Mouse (Mus musculus): ENCODE measurements around the gene Abi2. TPM values are rescaled to one million over a fixed set of nuclear protein-coding genes. Genes with fewer than 3 reads are reported as not detected.

Abi2 gene
- polyA plus RNA-seq, 1 experiment = 6.7 TPM

DNA sequence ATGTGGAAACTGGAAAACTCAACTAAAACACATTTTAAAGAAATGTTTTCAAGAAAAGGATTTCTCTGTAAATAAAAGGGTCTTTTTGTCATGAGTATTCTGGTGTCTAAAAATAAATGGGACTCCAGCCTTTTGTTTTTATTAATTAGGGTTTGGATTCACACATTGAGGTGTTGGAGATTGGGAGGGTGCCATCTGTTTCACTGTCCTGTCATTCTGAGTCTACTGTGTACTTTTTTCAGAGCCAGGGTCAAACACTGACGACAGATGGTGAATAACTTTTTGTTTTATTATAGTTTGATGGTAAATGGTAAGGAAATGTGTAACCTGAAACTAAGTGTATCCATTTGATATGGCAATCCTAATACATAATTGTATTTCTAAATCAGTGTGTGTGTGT is 72.1 kb downstream of the Abi2 start:
- no peaks in the 10 kb centered on the region for H3K79me2 ChIP-seq (ENCODE audit: control insufficient read depth, insufficient read depth)
- no peaks in the 10 kb centered on the region for H3K27me3 ChIP-seq (ENCODE audit: control insufficient read depth, insufficient read depth, insufficient read length)
- no peak overlapping the region for H3K4me3 ChIP-seq
- TF ChIP-seq REST (IDR thresholded peaks at IDR 0.05; ENCODE audit: insufficient read depth, insufficient read length) (no peak), USF1 (IDR thresholded peaks at IDR 0.05; ENCODE audit: low read depth) (no peak), TCF3 (IDR thresholded peaks at IDR 0.05; ENCODE audit: insufficient read length, low read depth) (no peak), MYOD1 (IDR thresholded peaks at IDR 0.05; ENCODE audit: control insufficient read depth in 1 of 3, insufficient read length in 2 of 3, low read depth in 2 of 3) (no peak), MAX (IDR thresholded peaks at IDR 0.05; ENCODE audit: low read depth) (no peak), SRF (IDR thresholded peaks at IDR 0.05; ENCODE audit: control insufficient read depth, insufficient read length, low read depth) (no peak), POLR2AphosphoS2 (IDR thresholded peaks at IDR 0.05; ENCODE audit: insufficient read length, low read depth) (no peak)
- no peak overlapping the region for H3ac ChIP-seq (ENCODE audit: control insufficient read depth, insufficient read length)
- H3K4me2 ChIP-seq (ENCODE audit: low read depth) = no peak overlapping the region
- peaks cover 50% of the 10 kb centered on the region for H3K36me3 ChIP-seq (ENCODE audit: control insufficient read depth, insufficient read depth)

DNA sequence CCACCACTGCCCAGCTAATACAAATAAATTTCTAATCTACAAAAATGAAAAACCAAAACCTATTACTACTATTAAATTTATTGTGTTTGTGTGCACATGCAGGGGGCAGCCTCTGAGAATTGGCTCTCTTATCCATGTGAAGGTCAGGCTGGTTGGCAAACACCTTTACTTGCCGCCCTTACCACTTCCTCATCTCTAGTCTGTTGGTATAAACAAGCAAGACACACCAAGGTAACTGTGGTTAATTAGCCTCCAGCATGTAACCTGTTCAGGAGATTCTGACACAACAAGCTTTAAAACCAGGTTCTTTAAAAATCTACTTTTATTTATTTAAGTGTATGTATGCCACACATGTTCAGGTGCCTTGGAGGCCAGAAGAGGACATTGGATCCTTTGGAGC is 73.5 kb downstream of the Abi2 start:
- TF ChIP-seq MYOD1 (IDR thresholded peaks at IDR 0.05; ENCODE audit: control insufficient read depth in 1 of 3, insufficient read length in 2 of 3, low read depth in 2 of 3) = no peak
- TF ChIP-seq MAX (IDR thresholded peaks at IDR 0.05; ENCODE audit: low read depth) = no peak
- TF ChIP-seq SRF (IDR thresholded peaks at IDR 0.05; ENCODE audit: control insufficient read depth, insufficient read length, low read depth) = no peak
- no peak for TF ChIP-seq MYOG (IDR thresholded peaks at IDR 0.05; ENCODE audit: control insufficient read depth in 1 of 3, insufficient read depth in 1 of 3, insufficient read length in 2 of 3, low read depth in 2 of 3)
- no peak for TF ChIP-seq POLR2AphosphoS2 (IDR thresholded peaks at IDR 0.05; ENCODE audit: insufficient read length, low read depth)
- no peak for TF ChIP-seq REST (IDR thresholded peaks at IDR 0.05; ENCODE audit: insufficient read depth, insufficient read length)
- no peak for TF ChIP-seq TCF3 (IDR thresholded peaks at IDR 0.05; ENCODE audit: insufficient read length, low read depth)
- no peak for TF ChIP-seq E2F4 (IDR thresholded peaks at IDR 0.05; ENCODE audit: insufficient read depth)
- TF ChIP-seq CEBPB (IDR thresholded peaks at IDR 0.05; ENCODE audit: insufficient read depth, poor library complexity, severe bottlenecking) = no peak
- TF ChIP-seq POLR2A (IDR thresholded peaks at IDR 0.05; ENCODE audit: insufficient read length, low read depth) = no peak
- TF ChIP-seq TCF12 (IDR thresholded peaks at IDR 0.05; ENCODE audit: insufficient read depth, poor library complexity, severe bottlenecking) = no peak
- TF ChIP-seq USF1 (IDR thresholded peaks at IDR 0.05; ENCODE audit: low read depth) = no peak
- peaks cover 49% of the 10 kb centered on the region for H3K36me3 ChIP-seq (ENCODE audit: control insufficient read depth, insufficient read depth)

DNA sequence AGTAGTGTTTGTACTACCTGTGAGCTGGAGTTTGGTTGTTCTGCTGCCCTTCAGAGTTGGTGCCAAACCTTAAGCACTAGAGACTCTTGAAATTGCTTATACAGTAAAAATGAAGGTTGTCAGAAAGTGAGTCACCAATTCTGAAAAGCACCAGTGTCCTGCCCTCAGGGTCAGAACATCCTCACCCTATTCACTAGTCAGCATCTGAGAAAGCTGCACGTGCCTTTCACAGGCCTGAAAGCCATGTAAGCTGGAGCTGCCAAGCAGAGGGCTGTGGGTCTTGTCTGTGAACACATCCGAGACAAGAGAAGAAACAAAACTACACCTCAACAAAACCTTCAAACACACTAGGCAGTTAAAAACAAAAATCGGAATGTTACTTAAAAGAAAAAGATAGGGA is 76.2 kb downstream of the Abi2 start:
- Histone ChIP-seq H3K79me2 (ENCODE audit: control insufficient read depth, insufficient read depth) (no peaks in the 10 kb centered on the region), H3K36me3 (ENCODE audit: control insufficient read depth, insufficient read depth) (peaks cover 53% of the 10 kb centered on the region), H3K4me3 (no peak overlapping the region), H3K27me3 (ENCODE audit: control insufficient read depth, insufficient read depth, insufficient read length) (no peaks in the 10 kb centered on the region), H3K4me2 (ENCODE audit: low read depth) (no peak overlapping the region), H3ac (ENCODE audit: control insufficient read depth, insufficient read length) (no peak overlapping the region)
- TF ChIP-seq MAX (IDR thresholded peaks at IDR 0.05; ENCODE audit: low read depth) (no peak), USF1 (IDR thresholded peaks at IDR 0.05; ENCODE audit: low read depth) (no peak), E2F4 (IDR thresholded peaks at IDR 0.05; ENCODE audit: insufficient read depth) (no peak), SRF (IDR thresholded peaks at IDR 0.05; ENCODE audit: control insufficient read depth, insufficient read length, low read depth) (no peak), TCF3 (IDR thresholded peaks at IDR 0.05; ENCODE audit: insufficient read length, low read depth) (no peak), POLR2A (IDR thresholded peaks at IDR 0.05; ENCODE audit: insufficient read length, low read depth) (no peak), MYOG (IDR thresholded peaks at IDR 0.05; ENCODE audit: control insufficient read depth in 1 of 3, insufficient read depth in 1 of 3, insufficient read length in 2 of 3, low read depth in 2 of 3) (no peak), CEBPB (IDR thresholded peaks at IDR 0.05; ENCODE audit: insufficient read depth, poor library complexity, severe bottlenecking) (no peak), REST (IDR thresholded peaks at IDR 0.05; ENCODE audit: insufficient read depth, insufficient read length) (no peak), POLR2AphosphoS2 (IDR thresholded peaks at IDR 0.05; ENCODE audit: insufficient read length, low read depth) (no peak), MYOD1 (IDR thresholded peaks at IDR 0.05; ENCODE audit: control insufficient read depth in 1 of 3, insufficient read length in 2 of 3, low read depth in 2 of 3) (no peak), TCF12 (IDR thresholded peaks at IDR 0.05; ENCODE audit: insufficient read depth, poor library complexity, severe bottlenecking) (no peak)

More for the DNA sequence above, 73.5 kb downstream of the Abi2 start:
- Histone ChIP-seq H3ac (ENCODE audit: control insufficient read depth, insufficient read length) (no peak overlapping the region), H3K4me2 (ENCODE audit: low read depth) (no peak overlapping the region), H3K4me3 (no peak overlapping the region), H3K79me2 (ENCODE audit: control insufficient read depth, insufficient read depth) (no peaks in the 10 kb centered on the region), H3K27me3 (ENCODE audit: control insufficient read depth, insufficient read depth, insufficient read length) (no peaks in the 10 kb centered on the region)

DNA sequence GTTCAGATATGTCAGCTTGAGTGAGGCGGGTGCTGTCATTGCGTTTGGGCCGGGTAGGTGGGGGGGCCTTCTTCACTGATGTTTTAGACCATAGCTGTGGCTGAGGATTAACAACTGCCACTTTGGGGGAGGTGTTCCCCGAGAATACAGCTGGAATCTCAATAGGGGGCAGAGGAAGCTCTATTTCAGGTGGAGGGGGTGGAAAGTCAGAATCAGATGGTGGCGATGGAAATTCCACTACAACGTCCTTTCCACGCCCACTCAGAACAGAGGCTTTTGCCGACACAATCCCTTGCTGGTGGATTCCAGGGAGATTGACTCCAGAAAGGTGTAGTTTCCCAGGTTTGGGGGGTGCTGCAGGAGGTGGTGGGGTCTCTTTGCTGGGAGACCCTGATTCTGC is 79.2 kb downstream of the Abi2 start:
- Histone ChIP-seq H3K4me2 (ENCODE audit: low read depth) (no peak overlapping the region), H3K79me2 (ENCODE audit: control insufficient read depth, insufficient read depth) (no peaks in the 10 kb centered on the region), H3K27me3 (ENCODE audit: control insufficient read depth, insufficient read depth, insufficient read length) (no peaks in the 10 kb centered on the region), H3K36me3 (ENCODE audit: control insufficient read depth, insufficient read depth) (peaks cover 52% of the 10 kb centered on the region), H3ac (ENCODE audit: control insufficient read depth, insufficient read length) (no peak overlapping the region), H3K4me3 (no peak overlapping the region)
- TF ChIP-seq E2F4 (IDR thresholded peaks at IDR 0.05; ENCODE audit: insufficient read depth) (no peak), SRF (IDR thresholded peaks at IDR 0.05; ENCODE audit: control insufficient read depth, insufficient read length, low read depth) (no peak), MYOG (IDR thresholded peaks at IDR 0.05; ENCODE audit: control insufficient read depth in 1 of 3, insufficient read depth in 1 of 3, insufficient read length in 2 of 3, low read depth in 2 of 3) (no peak), POLR2AphosphoS2 (IDR thresholded peaks at IDR 0.05; ENCODE audit: insufficient read length, low read depth) (no peak), POLR2A (IDR thresholded peaks at IDR 0.05; ENCODE audit: insufficient read length, low read depth) (no peak), TCF3 (IDR thresholded peaks at IDR 0.05; ENCODE audit: insufficient read length, low read depth) (no peak), MAX (IDR thresholded peaks at IDR 0.05; ENCODE audit: low read depth) (no peak), REST (IDR thresholded peaks at IDR 0.05; ENCODE audit: insufficient read depth, insufficient read length) (no peak), TCF12 (IDR thresholded peaks at IDR 0.05; ENCODE audit: insufficient read depth, poor library complexity, severe bottlenecking) (no peak), CEBPB (IDR thresholded peaks at IDR 0.05; ENCODE audit: insufficient read depth, poor library complexity, severe bottlenecking) (no peak), MYOD1 (IDR thresholded peaks at IDR 0.05; ENCODE audit: control insufficient read depth in 1 of 3, insufficient read length in 2 of 3, low read depth in 2 of 3) (no peak), USF1 (IDR thresholded peaks at IDR 0.05; ENCODE audit: low read depth) (no peak)
